Mouse (Mus musculus): Measurements from ENCODE around the gene Pfkfb3.

Pfkfb3 gene

GRCm38 (mm10) chr2:11553471-11554400, at the start of gene Pfkfb3:
Gene Pfkfb3 (minus strand): TSS chr2:11554077.
- peak; percentile 80 for DNase-seq

- DNase-seq: peak; percentile 97
Observed at GRCm38 (mm10) chr2:11602506-11603489, 48.9 kb upstream of the Pfkfb3 start.

DNA sequence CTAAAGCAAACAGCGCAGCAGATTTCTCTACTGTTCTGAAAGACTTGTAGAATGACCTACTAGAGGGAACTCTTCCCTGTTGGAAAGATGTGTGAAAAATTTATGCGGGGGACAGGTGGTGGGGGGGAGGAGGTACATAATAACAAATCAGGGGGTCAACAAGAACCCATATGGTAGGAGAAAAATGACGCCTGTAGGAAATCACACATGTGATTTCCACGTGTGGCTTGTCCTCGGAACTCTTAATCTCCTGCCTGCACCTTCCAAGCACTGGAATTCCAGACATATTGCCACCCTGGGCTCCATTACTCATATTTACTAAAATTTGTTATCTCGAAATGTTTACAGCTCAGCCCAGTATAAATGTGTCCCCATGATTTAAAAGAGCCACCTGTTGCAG, 47.9 kb upstream of the Pfkfb3 start:
- DNase-seq: no peak

- no peak for DNase-seq
Observed at GRCm38 (mm10) chr2:11597906-11598305, 44.0 kb upstream of the Pfkfb3 start.

DNA sequence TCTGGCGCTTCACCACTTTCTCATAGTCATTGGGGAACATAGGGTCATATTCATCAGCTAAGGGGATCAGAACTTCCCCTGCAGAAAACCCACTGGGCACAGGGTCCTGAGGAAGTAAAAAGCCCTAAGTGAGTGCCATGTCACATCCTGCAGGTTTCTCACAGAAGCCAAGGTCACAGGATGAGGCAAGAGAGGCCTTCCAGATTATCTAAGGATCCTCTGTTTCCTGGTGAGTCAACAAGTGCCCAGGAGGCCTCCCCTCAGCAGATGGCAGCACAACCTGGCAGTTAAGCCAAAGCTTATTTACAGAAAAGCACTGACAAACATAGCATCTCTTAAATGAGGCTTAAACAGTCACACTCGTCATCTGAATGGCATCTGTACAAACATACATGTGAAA, 42.8 kb upstream of the Pfkfb3 start:
- no peak for DNase-seq

DNA sequence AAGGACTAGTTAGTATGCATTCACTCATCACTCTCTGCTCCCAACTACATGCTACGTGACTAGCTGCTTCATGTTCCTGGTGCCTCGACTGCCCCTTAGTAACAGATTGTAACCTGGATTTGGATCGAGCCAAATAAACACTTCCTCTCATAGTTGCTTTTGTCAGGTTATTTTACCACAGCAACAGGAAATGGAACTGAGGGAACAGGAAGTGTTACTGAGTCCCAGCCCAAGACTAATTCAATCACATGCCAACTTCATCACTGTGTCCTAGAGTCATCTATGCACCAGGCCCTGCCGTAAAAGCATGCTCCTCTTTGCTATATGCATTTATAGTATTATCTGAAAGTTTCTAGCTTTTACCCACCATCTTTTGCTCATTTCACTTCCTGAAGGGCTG, 34.1 kb upstream of the Pfkfb3 start:
- DNase-seq: no peak

DNA sequence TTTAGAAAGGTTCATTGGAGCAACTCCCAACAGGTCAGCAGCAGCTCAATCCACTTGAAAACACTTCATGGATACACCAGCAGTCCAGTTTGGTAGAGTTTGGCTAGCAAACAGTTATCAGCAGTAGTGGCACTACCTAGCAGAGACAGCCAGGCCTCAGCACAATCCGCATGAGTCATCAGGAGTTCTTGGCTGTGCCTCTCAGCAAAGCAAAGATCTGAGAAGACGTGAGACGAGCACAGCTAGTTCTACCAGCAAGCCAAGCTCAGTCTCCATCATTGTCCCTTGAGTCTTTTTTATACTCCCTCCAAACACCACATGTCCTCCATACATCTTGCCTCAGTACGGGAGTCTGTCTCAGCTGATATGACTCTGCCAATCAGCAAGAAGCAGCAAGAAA, 25.5 kb upstream of the Pfkfb3 start:
- no peak for DNase-seq

DNA sequence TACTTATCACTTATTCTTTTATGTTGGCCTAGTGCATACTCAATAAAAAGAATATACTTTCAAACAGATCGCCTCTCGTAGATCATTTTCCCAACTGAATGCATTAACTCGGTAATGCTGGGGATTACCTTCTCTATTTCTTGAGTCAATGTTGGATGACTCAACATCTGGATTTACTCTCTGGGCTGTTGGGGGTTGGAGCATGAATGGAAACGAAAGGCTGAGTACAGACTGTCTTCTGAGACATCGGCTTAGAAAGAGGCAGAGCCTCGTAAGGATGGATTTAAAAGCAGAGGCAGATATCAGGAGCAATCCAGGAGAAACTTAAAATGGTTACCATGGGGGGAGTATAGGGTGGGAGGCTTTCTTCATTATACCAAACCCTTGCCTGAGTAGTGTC, 24.3 kb upstream of the Pfkfb3 start:
- DNase-seq: no peak

DNA sequence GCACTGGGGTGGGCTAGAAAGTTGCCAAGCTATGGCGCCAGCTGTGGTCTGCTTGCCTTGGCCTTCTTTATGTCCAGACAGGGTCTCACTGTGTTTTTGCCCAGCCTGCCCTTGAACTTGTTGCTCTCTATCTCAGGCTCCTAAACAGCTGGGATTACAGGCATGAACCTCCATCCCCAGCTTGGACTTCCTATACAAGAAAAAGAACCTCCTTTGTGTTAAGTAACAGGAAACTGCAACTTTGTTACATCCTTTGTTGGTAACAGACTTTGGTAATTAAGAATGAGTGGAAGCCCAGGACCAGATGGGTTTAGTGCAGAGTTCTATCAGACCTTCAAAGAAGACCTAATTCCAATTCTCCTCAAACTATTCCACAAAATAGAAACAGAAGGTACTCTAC, 19.8 kb upstream of the Pfkfb3 start:
- no peak for DNase-seq

DNA sequence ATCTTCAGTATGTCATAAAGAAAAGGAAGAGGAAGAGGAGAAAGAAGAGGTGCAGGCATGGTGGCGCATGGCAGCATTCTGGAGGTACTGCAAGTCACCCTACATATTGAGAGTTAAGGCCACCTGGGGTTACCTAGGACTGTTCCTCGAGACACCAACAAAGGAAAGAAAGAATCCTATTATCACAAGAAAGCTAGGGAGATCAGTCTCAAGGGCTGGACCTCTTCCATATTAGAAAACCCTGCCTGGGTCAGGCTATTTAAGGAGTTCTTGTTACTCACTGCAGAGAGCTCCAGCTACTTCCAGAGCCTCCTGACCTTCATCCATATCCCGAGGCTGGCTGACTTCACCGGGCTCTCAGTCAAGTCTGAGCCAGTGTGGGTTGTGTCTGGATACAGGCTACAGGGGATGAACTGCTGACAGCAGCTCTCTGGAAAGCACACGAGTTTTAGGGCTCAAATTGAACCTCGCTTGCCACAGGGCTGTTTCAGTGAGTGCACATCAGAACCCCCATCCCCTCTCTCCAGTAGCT, 17.2 kb upstream of the Pfkfb3 start:
- DNase-seq: no peak

DNA sequence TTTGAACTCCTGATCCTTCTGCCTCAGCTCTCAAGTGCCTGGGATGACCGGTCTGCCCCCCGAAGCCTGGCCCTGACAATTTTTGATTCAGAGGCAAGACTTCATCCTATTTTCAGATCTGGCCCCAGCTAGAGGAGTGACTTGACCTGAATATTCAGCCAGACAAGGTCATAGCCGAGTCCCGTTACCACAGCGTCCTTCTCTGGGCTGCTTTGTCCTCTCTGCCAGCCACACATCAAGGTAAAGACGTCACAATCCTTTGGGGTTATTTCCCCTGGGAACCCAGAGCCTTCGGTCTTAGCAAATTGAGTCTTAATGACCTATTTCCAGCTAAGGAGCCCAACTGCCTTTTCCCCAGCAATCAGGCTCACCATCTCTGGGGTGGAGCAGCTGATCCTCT, 14.6 kb upstream of the Pfkfb3 start:
- DNase-seq: no peak

DNA sequence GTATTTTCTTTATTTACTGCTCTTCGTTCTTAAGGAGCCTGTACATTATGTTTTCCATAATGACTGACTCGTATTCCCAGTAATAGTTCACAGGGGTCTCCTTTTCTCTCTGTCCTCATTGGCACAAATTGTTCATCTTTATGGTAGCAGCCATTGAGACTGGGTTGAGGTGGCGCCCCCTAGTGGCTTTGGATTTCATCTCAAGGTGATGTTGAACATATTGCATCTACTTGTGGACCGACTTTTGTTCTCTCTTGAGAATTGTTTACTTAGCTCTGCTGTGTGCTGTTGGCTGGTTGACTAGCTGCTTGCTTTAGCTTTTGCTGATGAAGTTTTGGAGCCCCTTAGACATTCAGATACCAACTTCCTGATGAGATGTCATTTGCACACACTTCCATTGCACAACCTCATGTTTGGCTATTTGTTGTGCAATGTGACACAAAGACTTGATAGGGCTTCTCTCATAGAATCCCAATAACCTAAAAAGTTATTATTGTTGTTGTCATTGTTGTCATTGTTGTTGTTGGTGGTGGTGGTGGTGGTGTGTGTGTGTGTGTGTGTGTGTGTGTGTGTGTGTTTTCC, 14.0 kb upstream of the Pfkfb3 start:
- peak; percentile 29 for DNase-seq

DNA sequence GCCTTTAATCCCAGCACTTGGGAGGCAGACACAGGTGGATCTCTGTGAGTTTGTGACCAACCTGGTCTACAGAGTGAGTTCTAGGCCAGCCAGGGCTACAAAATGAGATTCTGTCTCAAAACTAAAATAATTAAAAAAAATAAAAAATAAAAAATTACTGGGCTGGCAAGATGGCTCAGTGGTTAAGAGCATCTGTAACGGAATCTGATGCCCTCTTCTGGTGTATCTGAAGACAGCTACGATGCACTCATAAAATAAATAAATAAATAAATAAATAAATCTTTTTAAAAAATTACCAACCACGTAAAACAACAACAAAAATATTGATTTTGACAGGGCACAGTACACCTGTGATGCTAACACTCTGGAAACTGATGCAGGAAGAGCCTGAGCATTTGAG, 13.0 kb upstream of the Pfkfb3 start:
- DNase-seq: no peak

DNA sequence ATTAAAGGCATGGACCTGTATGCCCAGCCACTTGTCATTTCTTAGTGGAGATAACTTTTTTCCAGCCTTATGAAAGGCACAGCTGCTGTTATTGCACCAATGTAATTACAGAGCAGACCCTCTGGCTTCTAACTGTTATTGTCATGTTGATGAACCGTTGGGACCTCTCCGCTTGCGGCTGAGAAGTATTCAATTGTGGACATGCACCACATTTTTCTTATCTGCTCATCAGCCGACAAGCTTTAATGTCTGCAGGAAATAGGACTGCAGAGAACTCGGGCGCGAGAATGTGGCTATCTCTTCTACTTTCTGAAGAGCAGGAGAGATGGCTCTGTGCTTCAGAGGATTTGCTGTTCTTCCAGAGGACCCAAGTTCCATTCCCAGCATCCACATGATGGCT, 12.4 kb upstream of the Pfkfb3 start:
- DNase-seq: no peak

- DNase-seq: no peak
Observed at GRCm38 (mm10) chr2:11564768-11565167, 10.9 kb upstream of the Pfkfb3 start.

GRCm38 (mm10) chr2:11563256-11563655, 9.4 kb upstream of the Pfkfb3 start:
- DNase-seq: no peak

DNA sequence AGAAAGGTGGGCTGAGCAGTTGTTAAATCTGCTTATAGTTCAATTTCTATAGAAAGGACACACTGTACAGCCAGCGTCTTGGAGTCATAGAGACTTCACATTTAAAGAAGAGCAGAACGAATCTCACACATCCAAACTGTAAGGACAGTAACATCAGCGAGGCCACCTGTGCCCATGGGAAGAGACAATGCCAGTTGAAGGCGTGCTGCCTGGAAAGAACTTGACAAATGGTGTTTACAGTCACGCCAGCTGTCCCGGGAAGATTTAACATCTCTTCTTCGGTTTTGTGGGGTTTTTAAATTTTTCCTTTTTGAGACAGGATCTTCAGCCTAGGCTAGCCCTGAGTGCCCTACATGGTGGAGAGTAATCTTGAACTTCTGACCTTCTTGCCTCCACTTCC, 4.8 kb upstream of the Pfkfb3 start:
- DNase-seq: no peak

GRCm38 (mm10) chr2:11557244-11557643, 3.4 kb upstream of the Pfkfb3 start:
- DNase-seq: no peak

GRCm38 (mm10) chr2:11555316-11555715, 1.4 kb upstream of the Pfkfb3 start:
- no peak for DNase-seq

GRCm38 (mm10) chr2:11552966-11553451, 868 bp downstream of the Pfkfb3 start:
- DNase-seq: peak; percentile 45

- DNase-seq: peak; percentile 37
Observed at GRCm38 (mm10) chr2:11552297-11552821, 1.5 kb downstream of the Pfkfb3 start.

- no peak for DNase-seq
Observed at GRCm38 (mm10) chr2:11551726-11552125, 2.2 kb downstream of the Pfkfb3 start.

GRCm38 (mm10) chr2:11548508-11548907, 5.4 kb downstream of the Pfkfb3 start:
- no peak for DNase-seq
